Mouse (Mus musculus) kidney, adult 9 months (tissue): Measurements from ENCODE around the gene Zfp605.
A peak's percentile ranks its signal among the peaks of the same experiment; 100 is the strongest.
"Not testable (repeated sequence)": the region's sequence is repeated elsewhere in the genome, so short reads cannot be mapped to it uniquely, and the experiment has no call there.

ENCODE experiments used
- DNase-seq: peaks from one replicate; pipeline ENCODE4 v3.0.0; 2022

Gene Zfp605

GRCm38 (mm10) chr5:110107581-110108304 lies 2.1 kb upstream of the Zfp605 start, which contains the start of gene Gtpbp6:
Gtpbp6 (minus strand) TSS chr5:110108197.
- DNase-seq = peak; percentile 97

- DNase-seq = peak; percentile 98
Measured at GRCm38 (mm10) chr5:110108305-110108628, 1.6 kb upstream of the Zfp605 start.

- not testable (repeated sequence) for DNase-seq
Measured at GRCm38 (mm10) chr5:110122380-110122779, 12.5 kb downstream of the Zfp605 start.

GRCm38 (mm10) chr5:110135293-110136086 lies 25.6 kb downstream of the Zfp605 start, which contains the start of gene Chfr:
Chfr (plus strand) TSS chr5:110135842.
- DNase-seq = peak; percentile 99

GRCm38 (mm10) chr5:110136087-110136464 lies 26.2 kb downstream of the Zfp605 start:
- no peak for DNase-seq

- DNase-seq = no peak
Measured at GRCm38 (mm10) chr5:110137816-110138215, 27.9 kb downstream of the Zfp605 start.

GRCm38 (mm10) chr5:110139325-110139724 lies 29.4 kb downstream of the Zfp605 start:
- DNase-seq = no peak

- DNase-seq = no peak
Measured at GRCm38 (mm10) chr5:110140424-110140823, 30.5 kb downstream of the Zfp605 start.

- DNase-seq = peak; percentile 11
Measured at GRCm38 (mm10) chr5:110142309-110142708, 32.4 kb downstream of the Zfp605 start.

- peak; percentile 40 for DNase-seq
Measured at GRCm38 (mm10) chr5:110143007-110143406, 33.1 kb downstream of the Zfp605 start.

GRCm38 (mm10) chr5:110169374-110169773 lies 59.5 kb downstream of the Zfp605 start:
- DNase-seq = no peak

GRCm38 (mm10) chr5:110176362-110177020 lies 66.6 kb downstream of the Zfp605 start, which contains the start of gene Golga3:
Golga3 (plus strand) TSS chr5:110176701.
- peak; percentile 96 for DNase-seq

GRCm38 (mm10) chr5:110177021-110177420 lies 67.1 kb downstream of the Zfp605 start:
- no peak for DNase-seq

GRCm38 (mm10) chr5:110178628-110179027 lies 68.7 kb downstream of the Zfp605 start:
- DNase-seq = no peak
